Mouse (Mus musculus) MN1 (cell line): ENCODE data around the gene Crybg3.

ENCODE experiments used
- DNase-seq: peaks from one replicate; pipeline ENCODE4 v3.0.0-alpha.2; 2016; ENCODE audit warnings: low spot score

Gene Crybg3

DNA sequence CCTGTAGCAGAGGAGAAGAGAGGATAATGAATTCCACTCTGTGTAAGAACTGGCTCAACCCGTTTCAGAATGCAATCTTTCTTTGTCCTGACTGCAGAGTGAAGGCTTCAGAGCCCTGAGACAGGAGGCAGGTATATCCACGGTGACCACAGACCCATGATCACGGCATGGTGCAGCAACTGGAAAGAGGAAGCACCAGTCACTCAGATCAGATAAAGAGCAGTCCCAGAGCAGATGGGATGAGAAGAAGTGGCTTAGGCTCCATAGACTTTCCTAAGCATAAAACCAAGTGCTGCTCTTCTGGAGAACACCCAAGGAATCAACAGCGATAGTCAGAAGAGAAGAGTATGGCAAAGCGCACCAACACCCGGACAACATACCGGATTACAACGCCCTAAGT is 21.5 kb downstream of the Crybg3 start:
- no peak for DNase-seq

DNA sequence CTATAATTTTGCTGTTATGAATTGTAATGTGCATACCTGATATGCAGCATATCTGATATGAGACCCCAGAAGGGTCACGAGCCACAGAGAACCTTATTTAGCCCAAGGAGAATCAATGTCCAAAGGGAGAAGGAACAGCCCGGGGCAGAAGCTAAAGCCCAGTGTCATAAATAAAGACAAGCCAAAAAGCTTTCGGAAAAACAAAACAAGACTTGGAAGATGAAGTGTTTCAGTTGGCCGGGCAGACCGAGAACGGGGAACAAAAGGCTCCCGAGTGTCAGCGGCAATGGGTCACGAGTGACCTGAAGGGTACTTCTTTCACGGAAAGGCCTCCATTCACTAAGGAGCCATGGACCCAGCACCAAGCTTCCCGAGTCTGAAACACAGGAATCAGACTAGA is 26.8 kb downstream of the Crybg3 start:
- no peak for DNase-seq

DNA sequence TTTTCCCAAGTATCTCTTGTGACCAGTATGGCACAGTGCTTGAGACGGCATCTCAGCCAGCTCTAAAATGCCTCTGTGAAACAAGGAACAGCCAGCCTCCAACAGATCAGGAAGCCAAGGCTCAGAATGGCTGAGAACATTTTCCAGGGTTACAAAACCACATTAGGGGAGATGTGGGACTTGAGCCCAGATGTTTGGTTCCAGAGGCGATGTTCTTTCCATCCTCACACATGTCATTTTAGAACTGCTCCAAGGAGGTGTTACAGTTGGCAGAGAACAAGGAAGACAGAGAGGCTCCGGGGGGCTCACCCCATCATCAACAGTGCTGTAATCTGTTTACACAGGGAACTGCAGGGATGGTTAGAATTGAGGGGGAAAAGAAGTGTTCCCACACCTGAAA is 28.1 kb downstream of the Crybg3 start:
- DNase-seq = no peak

DNA sequence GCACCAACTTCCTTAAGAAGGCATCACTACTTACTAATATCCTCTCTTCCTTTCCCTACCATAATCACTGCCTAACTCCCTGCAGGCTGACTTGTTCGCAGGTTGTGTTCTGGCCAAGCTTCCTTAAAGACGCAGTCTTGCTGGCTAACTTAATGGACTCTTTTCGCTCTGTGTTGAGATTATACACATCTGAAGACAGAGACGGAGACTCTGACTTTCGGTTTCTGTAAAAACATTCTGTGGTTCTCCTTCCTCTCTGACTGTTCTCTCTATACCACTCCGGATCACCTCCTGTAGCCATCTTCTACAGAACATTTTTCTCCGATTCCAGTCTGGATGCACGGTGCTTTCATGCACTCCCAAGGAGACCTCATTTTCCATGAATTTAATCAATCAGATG is 30.0 kb downstream of the Crybg3 start:
- DNase-seq = no peak

DNA sequence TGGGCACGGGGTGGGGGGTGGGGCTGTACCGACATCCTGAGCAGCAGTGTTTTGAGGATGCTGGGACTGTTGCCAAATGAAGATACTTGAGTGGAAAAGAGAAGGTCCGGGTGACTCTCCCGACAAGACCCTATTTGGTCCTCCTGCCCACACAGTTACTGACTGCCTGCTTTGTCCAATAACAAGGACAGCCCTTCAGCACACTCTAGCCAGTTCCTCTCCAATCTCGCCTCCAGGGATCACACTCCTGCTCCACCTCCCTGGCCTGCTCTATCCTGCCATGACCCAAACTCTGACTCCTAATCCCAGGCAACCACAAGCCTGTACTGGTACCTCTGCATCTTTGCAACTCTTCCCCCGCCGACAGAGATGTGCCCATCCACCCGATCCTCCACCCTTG is 30.9 kb downstream of the Crybg3 start:
- DNase-seq = no peak

DNA sequence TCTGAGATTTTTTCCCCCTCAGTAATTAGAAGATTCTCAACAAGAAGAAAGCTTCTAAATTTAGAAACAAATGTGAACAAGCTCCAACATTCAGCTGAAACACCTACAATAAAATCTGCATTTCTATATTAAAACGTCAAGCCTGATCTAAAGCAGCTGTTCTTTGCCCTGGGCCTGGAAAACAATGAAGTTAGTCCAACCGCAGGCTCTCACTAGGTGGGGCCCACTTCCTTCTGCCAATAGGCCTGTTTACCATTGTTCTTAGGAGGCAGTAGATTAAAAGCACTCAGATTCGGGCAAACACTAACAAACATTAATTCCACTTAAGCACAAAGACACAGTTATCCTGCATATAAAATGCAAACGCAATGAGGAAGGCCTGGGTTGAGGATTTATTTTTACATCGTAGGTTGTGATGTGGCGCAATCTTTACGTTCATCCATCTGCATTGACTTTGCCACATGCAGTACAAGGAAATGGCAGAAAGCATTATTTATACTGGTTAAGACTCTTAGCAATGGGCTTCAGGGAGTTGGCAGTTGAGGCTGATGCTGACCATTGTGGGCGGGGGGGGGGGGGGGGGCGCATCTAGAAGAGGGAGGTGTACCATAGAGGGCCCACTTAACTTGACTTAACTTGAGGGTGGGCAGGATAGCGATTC is 32.9 kb downstream of the Crybg3 start:
- no peak for DNase-seq

DNA sequence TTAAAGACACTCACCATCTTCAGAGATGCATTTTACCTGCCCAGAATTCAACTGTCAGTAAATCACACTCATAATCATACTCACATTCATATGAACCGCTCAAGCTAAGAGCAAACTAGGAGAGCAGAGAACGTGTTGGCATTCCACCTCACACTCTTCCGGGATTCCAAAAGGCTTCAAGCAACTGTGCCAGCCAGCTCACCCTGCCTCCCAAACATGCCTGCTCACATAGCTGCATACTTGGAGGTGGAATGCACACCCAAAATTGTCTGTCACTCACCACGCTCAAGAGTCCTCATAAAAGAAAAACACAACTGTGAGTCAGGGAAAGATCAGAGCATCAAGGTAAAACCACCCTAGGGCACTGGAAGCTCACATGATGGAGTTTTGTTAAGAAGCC is 34.3 kb downstream of the Crybg3 start:
- no peak for DNase-seq

DNA sequence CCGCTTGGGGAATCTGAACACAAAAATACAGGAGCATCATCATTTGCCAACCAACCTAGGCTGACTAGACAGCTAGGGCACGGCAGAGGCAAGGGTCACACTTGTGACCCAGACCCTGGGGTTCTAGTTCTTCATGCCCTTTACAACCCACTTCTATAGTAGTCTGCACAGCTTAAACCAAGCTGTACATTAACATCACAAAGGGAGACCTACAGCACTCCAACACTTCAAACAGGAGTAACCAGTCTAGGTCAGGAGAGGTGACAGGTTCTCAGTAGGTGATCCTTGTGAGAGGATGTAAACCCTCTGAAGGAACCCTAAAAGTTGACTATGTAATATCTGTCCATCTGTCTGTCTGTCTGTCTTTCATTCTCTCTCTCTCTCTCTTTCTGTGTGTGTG is 35.1 kb downstream of the Crybg3 start:
- no peak for DNase-seq

DNA sequence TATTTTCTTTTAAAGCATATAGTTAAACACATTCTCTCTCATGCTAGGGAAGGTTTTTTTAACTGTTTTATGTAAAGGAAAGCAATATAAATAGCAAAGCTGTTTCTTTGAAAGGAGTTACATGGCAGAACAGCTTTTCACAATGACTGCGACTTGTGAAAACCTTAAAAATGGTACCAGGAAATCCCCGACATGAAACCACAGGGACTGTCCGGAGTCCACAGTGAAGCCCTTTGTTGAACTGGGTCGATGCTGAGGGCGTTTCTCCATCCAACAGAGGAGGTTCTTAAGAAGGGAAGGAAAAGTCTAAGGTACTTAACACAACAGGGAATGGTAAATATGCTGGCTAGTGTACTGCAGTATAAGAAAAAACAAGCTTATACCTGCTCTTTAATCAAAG is 36.8 kb downstream of the Crybg3 start:
- no peak for DNase-seq

DNA sequence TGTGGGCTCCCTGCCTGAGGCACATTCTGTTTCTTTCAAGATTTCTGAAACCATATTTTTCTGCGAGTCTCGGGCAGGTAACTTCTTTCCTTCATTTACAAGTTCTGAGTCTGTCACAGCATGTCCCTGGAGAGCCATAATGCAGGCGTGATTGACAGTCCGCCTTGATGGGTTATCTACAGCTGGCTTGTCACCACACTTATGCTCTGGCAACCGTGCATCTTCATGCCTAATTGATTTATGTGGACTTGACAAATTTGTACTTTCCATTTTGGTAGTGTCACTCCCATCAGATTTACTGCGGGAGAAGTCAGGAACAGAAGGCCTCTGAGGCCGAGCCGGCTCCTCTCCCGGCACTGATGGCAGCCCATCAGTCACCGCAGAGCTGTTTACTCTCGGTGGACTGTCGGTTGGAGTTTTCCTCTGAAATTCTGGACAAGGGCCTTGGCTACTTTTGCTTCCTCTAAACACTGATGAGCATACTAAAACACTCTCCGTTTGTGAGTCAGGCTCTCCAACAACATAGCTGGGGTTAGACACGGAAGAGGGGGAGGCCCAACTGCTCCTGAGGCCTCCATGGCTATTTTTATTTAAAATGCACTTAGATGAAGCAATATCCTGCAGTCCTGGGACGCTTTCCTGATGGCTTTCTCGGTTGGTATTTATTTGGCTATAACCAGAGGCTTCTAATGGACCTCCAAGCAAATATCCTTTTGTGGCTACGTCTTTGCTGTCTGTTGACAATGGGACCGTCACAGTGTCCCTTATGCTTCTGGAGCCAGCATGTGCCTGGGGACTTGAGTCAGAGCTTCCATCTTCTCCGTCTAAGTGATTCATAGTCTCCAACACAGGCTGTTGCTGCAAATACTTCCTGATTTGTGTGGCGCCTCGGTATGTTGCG is 41.2 kb downstream of the Crybg3 start:
- DNase-seq = no peak

DNA sequence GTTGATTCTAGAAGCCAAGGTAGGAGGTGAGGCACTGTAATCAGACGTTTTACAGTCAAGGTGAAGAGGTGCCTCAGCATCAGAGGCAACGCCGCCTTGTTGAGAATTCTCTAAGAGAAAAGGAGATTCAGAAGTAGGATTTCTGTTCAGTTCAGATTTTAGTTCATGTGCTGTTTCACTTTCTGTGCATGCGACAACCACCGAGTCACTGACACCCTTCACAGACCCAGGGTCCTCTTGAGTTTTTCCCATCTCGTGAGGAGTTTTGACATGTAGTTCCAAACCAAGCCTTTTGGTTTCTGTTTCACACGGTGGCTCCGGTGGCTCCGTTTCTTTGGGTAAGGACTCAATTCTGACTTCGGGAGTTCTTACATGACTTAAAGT is 41.9 kb downstream of the Crybg3 start:
- DNase-seq = no peak

DNA sequence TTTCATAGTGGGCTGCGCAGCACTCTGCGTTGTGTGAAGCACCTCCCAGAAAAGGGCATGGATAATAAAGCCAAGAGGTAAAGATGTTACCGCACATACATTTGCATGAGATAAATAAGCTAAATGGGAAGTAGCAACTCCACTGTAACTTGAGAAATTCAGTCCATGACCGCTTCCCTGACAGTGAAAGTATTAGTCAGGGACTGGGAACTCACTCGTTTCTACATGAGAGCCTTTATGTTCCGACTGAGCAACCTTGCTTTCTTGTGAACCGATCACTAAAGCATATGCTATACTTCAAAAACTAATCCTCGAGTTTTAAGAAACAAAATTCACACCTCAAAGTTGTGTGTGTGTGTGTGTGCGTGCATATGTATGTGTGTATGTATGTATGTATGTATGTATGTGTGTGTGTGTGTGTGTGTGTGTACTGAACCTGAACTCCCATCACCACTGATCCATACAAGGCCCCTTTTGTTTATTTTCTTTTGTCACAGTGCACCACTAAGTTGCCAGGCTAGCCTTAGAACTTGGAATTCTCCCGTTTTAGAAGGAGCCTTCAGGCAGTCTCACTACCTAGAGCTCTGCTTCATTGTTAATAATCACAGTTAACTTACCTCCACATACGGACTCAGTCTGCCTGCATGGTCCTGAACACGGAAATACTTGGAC is 47.2 kb downstream of the Crybg3 start:
- DNase-seq = no peak

DNA sequence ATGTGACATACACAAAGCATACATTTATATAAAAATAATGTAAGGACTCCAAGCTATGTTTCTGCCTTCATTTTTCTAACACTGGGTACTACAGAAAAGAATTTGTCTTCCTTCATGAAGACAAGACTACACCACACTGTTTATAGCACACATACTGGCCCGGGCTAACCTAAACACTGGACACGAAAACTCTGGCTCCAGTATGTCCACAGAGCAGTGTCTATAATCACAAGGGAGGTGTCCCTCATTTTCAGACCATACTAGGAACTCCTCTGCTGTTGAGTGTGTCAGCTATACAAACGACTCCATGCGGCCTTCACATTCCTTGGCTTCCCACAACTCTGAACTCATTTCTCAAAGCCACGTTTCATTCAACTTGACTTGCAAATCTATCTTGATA is 49.3 kb downstream of the Crybg3 start:
- no peak for DNase-seq

DNA sequence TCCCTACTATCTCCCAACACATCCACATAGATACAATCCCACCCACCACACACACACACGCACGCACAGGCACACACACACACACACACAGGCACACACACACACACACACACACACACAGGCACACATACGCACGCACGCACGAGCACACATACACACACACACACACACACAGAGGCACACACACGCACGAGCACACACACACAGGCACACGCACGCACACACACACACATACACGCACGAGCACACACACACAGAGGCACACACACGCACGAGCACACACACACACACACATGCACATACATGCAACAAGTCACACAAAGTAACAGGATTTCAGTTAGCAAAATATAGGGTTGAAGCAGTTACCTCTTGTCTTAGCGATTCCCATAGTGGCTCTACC is 51.1 kb downstream of the Crybg3 start:
- DNase-seq = no peak

DNA sequence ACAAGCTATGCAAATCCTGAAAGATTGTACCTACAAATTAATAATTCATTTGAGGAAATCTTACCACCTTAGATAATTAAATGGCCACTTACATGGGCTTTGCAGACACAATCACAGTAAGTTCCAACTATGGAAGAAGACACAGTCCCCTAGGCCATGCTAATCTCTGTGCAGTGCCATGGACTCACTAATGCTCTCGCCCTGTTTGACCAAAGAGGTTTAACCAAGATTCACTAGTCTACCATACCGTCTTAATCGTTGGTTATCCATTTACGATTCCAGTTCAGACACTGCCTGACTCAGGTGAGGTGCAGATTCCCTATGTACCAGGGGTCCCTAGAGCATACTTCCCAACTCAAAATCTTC is 52.2 kb downstream of the Crybg3 start:
- no peak for DNase-seq

DNA sequence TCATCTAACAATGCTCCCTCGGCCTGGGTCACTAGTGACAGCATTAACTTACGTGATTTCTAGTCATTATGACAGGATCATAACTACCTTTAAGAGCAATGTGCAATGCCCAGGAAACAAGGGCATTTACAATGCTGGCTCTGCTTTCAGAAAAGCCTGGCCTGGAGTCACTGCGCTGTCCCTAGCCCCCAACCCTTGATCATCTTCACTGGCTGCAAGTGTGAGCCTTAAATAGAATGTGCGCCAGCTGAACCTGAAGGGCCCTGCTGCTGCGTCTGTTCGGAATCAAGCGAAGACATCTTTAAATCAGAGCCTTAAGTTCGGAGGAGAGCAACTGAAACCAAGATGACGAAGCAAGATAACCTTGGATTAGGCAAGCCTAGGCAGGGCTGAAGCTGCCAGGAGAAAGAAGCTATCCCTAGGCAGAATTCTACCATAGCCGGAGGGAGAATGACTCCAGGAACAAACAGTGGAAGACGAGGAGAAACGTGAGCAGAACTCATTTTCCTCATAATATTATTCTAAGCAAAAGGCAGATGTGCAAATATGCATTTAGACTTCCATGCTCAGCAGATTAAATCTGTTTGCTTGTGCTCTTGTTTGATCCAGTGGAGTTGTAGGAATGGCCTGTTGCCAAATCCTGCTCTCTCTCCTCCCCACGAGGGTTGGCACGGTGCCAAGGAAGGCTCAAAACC is 52.7 kb downstream of the Crybg3 start:
- DNase-seq = peak; percentile 58

DNA sequence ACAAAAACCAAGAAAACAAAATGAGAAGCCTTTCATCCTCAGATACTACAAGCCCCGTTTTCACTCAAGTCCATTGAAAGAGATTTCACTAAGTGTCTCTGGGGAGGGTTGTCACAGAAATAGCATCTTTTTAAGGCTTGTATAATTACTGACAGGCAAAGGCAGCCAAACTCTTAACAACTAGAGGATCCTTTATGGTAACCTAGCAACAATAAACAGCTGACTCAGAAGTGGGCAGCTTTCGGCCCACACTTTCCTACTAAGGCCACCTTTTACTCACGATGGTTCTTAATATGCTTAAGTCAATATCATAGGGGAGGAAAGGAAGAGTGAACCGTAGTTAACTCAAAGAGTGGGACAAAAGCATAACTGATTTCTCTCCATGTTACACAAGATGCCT is 53.3 kb downstream of the Crybg3 start:
- DNase-seq = peak; percentile 28

DNA sequence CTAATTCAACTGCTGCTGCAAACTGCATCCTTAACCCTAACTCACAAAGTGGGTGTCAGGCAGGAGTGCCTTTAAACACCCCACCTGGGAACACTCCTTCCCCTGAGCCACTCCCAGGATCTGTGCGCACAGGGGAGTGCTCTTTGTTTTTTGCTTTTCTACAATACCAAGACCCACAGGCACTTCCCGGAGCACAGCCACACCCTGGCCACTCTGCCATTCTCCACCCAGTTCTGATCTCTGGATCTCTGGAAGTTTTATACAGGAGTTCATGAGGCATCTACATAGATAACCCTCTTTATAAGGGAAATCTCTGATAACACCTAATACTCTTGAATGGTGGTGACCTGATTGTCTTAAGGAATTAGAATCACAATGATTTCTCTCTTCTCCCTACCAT is 55.4 kb downstream of the Crybg3 start:
- DNase-seq = no peak

DNA sequence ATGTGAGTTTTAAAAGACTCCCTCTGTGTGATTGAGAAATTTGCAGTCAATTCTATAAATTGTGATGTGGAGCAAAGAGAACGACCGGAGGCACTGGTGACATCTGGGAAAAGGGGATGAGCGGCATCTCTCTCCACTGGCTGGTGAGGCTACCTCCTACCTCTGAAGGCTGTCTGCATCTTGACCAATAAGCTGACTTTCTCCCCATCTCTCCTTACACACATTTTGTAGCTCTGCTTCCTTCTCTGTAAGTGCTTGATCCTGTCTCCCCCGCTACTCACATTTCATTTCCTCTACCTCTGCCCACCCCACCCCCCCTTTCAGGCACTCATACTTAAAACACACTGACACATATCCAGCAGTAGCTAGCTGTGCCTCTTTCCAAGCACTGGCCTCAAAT is 59.4 kb downstream of the Crybg3 start:
- no peak for DNase-seq

DNA sequence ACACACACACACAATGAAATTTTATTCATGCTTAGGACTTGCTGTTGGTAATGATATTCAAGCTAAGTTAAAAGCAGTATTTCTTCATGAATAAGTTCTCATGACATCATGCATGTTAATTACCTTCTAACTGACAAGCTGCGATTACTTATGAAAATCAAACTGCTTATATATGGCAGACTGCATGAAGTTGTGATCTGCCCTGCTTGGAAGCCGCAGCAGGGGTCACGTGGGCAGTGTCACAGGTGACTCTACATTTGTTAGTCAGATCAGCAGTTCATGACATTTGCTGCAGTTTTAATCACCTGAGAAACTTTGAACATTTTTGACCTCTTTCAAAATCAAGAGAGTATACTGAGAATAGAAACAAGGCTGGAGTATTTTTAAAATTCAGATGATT is 59.8 kb downstream of the Crybg3 start:
- no peak for DNase-seq

DNA sequence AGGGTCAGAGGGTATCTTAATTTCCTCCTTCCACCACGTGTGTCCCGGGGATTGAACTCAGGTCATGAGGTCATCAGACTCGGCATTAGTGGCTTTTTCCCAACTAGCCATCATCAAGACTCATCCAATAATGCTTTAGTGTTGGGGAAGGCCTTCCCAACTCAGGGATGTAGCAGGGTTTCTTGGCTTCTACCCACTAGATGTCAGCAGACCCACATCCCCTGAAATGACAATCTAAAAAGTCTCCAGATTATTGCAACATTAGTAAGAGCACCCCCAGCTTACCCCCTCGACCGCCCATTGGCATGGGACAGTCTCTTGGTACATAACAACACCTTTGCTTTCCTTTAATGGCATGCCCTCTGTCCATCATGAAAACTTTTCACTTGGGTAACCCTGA is 65.1 kb downstream of the Crybg3 start:
- DNase-seq = no peak

DNA sequence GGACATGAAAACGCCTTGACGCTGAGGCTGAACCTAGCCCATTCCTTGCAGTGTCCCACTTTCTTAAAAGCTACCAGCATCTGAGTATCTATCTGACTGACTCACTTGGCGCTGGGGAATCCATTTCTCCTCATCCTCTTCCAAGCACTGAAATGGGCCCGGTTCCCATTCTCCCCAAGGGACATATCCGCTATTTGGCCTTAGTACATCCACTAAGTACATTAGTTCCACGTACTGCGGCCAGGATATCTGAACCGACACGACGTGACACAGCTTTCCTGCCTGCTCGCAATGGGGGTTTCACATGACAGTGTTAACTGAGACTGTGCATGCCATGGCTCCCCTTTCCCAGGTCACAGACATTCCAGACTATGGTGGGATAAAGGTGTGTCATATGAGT is 66.4 kb downstream of the Crybg3 start:
- no peak for DNase-seq

DNA sequence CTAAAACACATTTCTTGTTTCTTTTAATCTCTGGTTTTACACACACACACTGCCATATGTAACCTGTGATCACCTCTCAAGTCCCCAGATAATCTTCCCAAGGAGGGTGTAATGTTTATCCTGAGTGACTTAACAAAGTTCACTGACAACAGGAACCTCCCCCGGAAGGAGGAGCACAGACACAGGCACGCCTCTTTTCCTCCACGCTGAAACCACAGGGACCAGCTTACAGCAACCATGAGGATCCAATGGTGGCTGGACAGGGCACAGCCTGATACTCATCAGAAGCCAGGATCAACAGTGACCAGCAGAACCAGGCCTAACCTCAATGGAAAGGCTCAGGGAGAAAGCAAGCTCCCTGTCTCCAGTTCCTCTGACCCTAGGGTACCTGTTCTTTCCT is 68.2 kb downstream of the Crybg3 start:
- no peak for DNase-seq
